Mouse (Mus musculus): ENCODE measurements around the gene Padi1.

Gene Padi1

DNA sequence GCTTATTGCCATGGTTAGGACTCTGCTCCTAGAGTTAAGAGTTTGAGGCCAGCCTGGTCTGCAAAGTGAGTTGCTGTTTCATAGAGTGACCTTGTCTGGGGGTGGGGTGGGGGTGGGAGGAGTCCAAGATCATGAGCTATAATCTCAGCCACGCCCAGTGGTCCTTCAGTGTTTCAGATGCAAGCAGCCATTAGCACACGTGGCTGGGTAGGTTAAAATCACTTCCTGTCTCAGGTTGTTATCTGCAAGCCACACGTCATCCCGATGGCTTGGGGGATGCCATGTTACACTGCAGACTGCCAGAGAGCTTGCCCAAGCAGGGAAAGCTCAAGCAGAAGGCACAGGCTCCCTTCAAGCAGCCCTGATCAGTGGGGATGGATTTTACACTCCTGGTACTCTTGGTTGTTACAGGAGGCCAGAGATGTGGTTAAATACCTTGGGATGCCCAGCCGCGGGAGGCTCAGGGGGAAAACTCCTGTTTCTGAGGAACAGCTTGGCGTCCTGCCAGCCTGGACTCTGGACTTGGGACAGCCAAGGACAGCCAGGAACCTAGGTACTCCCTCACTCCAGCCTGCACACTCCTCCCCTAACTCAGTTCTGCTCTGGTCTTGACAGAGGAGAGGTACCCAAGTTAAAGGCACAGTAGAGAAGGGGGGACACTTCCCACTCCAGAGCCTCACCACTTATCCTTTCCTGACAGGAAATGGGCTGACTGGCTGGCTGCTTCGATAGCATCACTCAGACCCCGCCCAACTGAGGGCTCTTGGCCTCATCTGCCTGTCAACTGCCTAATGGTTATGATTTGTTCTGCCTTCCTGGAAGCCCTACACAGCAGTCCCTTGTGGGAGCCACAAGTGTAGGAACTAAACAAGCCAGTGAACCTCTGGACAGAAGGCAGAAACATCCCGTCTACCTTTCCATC is 29.3 kb downstream of the Padi1 start:
- no peak for DNase-seq (ENCODE audit: low spot score)

DNA sequence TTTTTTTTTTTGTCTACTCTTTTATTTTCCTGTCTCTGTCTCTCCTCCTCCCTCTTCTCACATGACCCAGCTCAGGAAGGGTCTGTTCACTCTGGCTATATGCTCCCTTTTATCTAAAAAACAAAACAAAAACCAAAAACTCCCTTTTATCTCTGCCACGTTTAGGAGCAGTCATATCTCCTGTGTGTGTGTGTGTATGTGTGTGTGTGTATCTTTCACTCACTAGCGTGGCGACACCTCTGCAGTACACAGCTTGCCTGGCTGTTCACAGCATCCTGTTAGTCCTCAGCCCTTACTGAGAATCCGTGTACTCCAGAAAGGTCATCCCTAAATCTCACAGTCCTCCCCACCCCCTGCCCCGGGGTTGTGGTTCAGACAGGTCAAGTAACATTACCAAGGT is 30.1 kb downstream of the Padi1 start:
- DNase-seq (ENCODE audit: low spot score), result no peak

DNA sequence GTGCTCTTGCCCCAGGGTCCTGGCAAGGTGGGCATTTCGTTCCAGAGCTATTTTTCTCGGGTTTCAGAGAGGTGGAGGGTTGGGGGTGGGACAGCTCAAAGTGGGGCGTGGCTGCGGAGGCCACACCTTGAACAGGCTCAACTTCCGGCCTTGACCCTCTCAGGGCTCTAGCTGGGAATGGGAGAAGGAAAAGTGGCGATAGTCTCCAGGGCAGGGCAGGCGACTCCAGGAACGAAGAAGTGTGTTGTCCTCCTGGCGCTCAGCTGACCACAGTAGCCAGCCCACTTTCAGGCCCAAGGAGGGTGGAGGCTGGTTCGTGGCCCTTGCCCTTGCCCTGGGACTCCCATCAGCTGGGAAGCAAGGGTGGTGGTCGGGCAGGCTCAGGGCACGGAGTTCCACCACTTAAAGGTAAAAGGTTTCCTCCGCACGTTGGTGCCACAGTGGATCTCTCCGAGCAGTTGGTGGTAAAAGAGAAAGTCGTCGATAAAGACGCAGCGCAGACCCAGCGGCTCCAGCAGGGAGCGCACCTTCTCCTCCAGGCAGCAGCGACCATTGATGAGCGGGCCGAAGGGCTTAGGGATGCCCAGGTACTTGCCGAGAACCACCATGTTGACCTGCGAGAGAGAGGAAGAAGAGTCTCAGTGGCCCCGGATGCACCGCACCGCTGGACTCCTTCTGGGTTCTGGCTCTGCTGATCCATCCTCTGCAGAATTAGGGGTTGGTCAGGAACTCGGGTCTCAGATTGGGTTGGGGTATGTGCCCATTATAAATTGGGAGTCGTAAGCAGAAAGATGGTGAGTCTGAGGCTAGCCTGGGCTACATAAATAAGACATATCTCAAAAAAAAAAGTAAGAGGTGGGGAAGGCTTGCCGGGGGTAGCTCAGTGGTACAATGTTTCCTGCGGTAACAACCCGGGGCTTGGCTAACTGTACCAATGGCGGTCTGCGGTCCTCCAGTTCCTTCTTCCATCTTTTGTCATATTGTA is 31.0 kb downstream of the Padi1 start:
- DNase-seq (ENCODE audit: low spot score), result peak; percentile 10

DNA sequence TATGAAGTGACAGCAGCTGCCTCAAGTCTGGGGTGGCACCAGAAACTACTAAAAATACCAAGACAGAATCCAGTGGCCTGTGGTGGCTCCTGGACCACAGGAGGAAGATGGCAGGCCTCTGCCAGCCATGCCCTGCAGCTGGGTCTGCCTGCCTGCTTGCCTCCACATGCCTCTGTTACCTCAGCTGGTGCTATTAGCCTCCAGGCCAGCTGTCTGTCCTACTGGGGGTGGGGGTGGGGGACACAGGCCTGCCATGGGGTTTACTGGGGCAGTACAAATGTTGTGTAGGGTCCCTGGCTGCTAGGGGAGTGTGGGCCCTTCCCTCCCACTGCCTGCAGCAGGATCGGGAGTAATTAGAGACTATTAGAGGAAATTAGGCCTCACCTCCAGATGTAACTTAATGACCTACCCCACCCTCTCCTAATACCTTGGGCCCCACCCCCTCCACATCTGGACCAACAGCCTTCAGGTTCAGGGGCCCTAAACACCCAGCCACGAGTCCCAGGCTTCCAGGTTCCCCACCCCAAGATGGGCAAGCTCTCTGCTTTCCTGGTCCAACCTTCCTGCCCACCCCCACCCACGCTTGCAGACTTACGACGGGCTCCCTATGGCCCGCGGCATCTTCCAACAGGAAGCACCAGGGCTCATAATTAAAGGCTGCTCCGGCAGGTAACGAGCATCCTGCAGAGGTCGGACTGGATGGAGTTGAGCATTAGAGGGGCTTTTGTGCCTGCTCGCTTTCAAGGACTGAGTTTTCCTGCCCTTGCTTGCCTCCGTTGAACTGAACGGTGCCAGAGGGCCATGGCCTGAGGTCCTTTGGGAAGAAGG is 32.0 kb downstream of the Padi1 start:
- no peak for DNase-seq (ENCODE audit: low spot score)

DNA sequence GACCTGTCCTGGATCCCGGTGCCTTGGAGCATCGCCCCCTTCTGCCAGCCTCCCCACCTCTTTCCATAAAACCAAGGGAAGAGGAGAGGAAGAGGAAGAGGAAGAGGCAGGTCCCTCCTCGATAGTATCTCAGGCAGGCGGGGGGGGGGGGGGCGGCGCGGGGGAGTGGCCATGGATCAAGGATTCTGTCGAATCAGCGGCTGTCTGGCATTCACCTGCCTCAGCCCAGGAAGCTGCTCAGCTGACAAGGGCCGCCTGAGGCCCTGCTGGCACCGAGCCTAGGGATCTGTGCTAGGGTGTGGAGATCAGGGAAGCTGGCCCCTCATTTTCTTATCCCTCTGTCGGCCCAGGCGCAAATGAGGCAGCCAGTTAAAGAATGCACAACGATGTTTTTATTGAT is 33.0 kb downstream of the Padi1 start:
- DNase-seq (ENCODE audit: low spot score), result no peak

DNA sequence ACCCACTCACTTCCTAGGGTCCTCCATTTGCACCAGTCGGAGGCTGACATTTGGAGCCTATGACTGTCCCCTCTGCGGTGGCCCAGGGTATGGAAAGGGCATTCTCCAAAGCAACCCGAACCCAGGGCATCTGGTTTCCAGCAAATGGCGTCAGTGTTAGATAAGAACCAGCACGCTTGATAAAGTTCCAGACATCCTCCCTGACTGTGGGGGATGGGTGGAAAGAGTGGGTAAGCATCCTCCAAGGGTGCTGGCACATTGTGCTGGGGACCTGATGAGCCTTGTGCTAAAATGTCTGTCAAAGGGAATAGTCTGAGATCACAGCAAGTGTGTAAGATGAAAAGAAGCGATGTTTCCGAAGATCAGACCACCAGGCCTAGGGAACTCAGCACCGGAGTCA is 33.4 kb downstream of the Padi1 start:
- DNase-seq (ENCODE audit: low spot score), result no peak

DNA sequence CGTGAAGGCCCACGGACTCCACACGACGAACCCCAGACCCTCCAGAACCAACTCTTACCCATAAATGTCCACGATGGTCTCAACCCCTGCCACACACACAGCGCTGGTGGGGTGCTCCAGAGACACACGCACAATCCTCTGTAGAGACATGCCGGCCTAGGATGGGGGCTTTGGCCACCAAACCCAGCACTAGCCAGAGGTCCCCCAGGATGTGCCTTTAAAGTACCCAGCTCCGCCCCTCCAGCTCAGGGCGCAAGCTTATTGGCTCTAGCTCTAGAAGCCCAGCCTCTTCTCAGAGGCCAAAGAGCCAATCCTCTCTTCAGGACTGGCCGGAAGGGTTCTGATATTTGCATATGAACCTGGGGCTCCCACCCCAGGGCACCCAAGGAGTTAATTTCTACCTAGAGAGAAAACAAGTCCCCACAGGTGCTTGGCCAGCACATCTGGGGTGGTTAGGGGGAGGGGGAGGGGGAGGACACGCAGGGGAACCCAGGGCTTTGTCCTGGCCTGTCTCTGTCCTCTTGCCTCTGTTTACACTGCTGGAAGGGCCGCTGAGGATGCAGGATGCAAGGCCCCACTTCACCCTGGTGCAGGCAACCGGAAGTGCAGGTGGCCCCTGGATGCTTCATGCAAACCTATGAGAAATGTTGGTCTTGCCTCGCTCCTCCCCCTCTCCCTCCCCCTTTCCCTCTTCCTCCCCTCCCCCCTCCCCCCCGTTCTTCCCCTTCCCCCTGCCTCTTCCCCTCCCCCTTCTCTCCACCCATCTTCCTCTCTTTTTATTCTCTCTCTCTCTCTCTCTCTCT is 34.9 kb downstream of the Padi1 start, which contains the start of gene Padi3:
TSS of gene Padi3 (minus strand) at position 191 of the 803 bp plus-strand sequence.
- DNase-seq (ENCODE audit: low spot score), result no peak

DNA sequence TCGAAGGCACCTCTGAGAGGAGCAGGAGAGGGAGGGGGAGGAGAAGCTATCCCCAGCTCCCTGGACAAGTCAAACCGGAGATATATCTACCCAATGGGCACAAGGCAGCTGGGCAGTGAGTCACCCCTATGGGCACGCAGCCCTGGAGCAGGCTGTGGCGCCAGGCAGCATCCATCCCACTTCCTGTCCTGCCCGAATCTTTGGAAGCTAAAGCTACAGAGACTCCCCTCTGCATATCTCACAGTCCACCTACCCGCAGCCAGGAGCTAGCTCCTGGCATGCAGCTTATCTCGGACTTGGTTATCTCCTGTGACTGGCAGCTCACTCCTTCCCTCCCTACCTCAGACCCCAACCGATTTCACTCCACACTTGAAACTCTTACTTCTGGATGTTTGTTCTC is 36.5 kb downstream of the Padi1 start:
- no peak for DNase-seq (ENCODE audit: low spot score)

DNA sequence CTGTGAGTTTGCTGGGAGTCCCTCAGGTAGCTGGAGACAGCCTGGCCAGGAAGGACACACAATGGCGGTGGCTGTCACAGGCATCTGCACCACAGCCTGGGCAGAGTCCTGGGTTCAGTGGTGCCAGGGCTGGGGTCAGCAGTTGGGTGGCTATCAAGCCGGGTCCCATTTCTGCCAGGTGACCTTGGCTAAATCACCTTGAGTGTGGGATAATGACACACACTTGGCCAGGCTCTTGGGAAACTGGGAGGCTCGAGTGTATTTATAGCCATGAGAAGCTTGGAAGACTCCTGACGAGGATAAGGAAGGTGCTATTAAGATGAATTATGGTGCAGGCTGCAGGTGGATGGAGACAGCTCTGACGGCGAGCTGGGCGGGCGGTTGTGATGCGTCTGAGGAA is 41.0 kb downstream of the Padi1 start:
- no peak for DNase-seq (ENCODE audit: low spot score)

DNA sequence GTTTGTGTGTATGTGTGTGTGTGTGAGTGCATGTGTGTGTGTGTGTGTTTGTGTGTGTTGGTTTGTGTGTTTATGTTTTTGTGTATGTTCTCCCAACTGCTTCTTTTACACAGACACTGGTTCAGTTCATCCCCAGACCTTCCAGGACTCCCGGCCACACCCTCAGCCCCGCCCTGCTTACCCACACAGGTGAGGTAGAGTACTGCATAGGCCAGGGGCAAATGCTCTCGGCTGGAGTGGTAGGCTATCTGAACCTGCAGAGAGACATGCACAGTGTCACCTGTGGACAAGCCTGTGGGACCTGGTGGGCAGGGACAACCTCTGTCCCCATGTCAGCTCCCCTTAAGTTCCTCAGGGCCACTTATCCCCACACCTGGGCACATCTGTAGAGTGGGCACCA is 44.2 kb downstream of the Padi1 start:
- DNase-seq (ENCODE audit: low spot score), result no peak

DNA sequence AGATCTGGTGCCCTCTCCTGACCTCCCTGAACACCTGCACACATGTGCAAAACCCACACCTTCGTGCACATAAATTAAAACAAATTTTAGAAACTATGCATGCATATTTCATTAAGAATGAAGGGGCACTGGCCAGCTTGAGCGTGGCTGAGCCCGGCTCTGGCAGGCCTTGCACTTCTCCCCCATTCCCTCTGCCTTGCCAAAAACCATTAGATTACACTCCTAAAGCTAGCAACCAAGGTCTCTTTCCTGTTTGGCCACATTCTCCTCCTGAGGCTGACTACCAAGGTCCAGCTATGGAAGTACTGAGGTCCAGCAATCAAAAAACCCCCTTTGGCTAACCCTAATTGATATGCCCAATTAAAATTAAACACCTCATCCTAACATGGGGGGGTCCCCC is 48.8 kb downstream of the Padi1 start:
- DNase-seq (ENCODE audit: low spot score), result no peak

DNA sequence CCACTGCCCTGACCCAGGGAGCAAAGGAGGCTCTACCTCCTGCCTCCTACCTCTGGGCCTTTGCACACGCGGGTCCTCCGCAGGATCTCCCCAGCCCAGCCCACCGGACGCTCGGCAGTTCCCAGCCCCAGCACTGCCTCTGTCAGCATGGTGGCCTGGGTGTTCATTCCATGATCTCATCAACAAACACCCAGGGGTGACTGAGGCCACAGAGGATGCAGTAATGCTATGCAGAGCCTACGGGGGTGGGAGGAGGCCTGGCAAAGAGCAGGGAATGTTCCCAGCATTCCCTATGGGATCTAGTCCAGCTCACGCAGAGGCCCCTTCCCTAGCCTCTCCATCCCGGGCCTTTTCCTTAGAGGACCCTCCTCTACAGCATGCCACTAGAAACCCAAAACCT is 50.9 kb downstream of the Padi1 start:
- DNase-seq (ENCODE audit: low spot score), result no peak

DNA sequence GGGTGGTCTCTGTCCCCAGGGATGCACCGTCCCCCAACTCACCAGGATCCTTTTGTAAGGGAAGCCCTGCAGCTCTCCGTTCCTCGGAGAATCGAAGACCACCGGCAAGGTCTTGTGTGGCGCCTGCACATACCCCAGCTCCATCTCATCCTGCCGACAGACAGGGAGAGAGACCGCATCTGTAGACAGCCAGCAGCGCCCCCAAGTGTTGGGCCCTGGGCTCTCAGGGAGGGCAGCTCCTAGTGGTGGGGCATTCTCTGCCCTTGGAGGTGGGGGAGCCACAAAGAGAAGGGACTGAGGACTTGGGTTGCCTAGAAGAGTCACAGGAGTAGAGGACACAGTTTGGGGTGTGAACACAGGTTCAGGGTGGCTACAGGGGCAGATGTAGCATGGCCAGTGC is 51.8 kb downstream of the Padi1 start:
- no peak for DNase-seq (ENCODE audit: low spot score)

DNA sequence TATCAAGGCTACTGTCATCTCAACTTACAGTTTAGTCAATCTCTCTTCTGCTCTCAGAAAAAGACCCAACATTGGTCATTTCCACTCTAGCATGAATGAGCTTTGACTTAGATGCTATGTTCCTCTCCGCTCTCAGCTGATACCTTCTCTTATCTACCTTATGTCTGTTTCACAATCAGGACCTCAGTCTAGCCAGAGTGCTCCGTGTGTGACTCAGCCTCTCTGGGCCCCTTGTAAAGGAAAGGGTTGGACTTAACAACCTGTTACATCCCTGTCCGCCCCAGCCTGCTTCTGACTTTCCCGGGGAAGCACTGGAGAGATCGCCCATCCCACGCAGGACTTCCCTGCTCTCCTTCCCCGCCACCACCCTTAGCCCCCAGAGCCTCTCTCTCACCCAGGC is 53.0 kb downstream of the Padi1 start:
- no peak for DNase-seq (ENCODE audit: low spot score)

DNA sequence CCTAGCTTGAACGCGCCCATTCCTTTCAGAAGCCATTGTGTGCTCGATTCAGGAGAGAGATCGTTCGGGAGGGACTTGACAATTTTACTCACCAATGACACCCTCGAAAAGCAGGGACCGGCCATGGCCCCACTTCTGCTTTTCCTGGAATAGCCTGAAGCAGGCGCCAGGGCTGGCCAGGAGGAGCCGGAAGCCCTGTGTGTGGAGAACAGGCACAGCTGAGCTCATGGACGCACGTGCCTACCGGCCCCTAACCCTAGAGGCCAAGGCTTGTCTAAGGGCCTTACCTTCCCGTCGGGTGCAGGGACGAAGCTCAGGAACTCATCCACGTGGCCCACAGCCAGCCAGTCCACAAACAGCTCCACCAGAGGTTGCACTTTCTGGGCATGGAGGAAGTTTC is 54.5 kb downstream of the Padi1 start:
- no peak for DNase-seq (ENCODE audit: low spot score)

DNA sequence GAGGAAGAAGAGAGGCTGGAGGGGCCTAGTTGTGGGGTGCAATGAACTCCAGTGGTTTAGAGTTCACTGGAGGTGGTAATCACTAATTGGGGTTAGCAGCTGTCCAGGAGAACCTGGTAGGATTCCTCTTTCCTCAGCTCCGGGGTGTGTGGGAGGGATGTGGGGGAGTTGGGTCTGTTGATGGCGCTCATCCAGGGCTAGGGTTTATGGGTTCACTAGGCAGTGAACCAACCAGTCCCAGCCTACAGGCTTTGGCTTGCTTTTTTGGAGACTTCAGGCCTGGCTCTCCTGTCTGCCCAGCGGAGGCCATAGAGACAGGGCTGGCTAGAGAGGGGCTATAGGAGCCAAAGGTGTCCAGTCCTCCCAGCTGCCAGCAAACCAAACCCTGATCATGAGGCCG is 55.6 kb downstream of the Padi1 start:
- peak; percentile 38 for DNase-seq (ENCODE audit: low spot score)

DNA sequence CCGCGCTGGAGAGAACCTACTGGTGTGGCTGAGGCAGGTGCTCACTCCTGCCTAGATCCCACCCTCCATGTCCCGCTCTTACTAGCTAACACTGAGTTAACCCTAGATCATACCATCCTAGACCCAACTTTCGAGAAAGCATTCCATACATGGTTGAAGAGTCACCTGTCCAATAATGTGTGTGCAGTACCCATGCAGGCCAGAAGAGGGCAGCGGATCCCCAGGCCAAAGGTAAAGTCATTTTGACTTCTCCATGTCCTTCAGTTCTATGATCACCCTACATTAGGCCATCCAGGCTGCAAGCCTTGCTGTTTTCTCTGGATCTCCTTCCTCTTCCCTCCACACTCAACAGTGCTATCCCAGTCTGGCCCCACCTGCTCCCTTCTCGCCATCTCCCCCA is 56.6 kb downstream of the Padi1 start:
- DNase-seq (ENCODE audit: low spot score), result peak; percentile 63

DNA sequence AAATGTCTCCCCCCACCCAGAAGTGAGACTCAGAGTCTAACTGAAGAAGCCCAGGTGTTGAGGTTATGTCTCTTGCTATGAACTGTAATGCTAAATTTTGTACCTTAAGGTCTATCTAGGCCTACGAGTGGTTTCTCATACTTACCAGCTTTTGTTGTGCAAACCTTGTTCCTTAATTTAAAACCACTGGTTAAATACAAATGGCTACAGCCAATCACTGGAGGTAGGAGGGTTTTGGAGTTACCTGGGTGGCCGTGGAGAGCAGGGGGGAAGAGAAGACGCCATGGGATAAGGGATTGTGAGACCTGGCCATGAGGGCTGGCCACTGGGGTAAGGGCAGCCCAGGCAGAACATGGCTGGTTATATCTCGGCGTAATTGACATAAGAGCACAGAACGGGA is 57.3 kb downstream of the Padi1 start:
- DNase-seq (ENCODE audit: low spot score), result no peak

DNA sequence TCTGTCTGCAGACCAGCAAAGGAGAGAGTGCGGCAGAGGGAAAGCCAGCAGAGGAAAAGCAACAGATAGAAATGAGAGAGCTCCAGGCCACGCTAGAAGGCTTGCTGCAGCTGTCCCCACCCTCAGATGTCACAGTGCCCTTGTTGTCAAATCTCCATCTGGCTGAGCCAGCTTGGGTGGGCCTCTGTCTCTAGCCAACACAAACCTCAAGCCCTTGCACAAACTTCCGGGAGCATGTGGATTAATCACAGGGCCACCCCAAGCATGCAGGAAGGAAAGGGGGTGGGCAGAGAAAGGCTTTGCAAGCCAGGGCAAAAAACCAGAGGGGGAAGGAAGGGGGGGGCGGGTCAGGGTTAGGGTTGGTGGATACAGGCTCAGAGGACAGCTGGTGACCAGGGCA is 58.2 kb downstream of the Padi1 start:
- no peak for DNase-seq (ENCODE audit: low spot score)

DNA sequence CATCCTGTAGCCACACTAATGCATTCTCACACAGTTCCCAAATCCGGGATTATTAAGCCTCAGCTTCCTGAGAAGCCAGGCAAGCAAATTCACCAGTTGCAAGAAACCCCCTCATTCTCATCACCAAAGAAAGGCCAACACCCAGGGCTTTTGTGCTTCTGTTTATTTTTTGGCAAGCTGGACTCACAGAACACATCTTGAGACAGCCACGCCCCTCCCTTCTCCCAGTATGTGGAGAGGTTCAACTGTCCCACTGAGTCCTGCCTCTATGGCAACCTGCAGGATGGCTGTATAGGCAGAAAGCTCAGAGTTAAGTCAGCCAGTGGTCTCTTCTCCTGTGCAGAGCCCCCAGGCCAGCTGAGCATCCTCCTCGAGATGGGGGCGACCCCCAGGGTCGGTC is 60.4 kb downstream of the Padi1 start:
- DNase-seq (ENCODE audit: low spot score), result no peak

DNA sequence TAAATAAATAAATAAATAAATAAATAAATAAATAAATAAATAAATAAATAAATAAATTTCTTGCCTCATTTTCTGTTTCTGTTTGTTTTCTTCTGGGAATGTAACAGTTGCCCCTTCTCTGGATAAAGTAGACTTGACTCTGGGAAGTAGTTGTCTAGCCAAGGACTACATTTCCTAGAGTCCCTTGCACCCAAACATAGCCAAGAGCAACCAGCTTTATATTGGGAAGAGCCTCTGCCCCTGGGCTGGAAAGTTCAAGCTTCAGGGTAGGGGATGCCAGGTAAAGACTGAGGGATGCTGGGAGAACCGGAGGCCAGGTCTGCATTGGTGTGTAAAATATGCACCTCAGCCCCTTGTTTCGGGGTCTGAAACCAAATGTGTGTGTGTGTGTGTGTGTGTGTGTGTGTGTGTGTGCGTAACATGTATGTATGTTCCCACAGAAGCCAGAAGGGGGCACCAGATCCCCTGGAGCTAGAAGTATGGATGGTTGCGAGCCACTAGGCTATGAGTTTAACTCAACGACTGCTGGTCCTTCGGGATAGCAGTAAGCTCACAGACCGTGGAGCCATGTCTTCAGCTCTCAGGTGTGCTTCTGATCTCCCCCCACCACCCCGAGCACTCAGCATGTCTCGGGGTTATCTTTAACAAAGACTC is 61.2 kb downstream of the Padi1 start:
- no peak for DNase-seq (ENCODE audit: low spot score)

All from ovary, postnatal 10 days (tissue).